Mouse (Mus musculus) bone marrow macrophage, adult 2 months (primary cell): ENCODE results near the gene Taf3.

Experiments
- CTCF ChIP-seq: IDR thresholded peaks from 2 replicates; pipeline ENCODE4 v1.5.1; 2012; ENCODE audit warnings: low read depth, mild to moderate bottlenecking, low read length, moderate library complexity
- POLR2A ChIP-seq: IDR thresholded peaks from 2 replicates; pipeline ENCODE4 v1.6.1; 2012; ENCODE audit warnings: mild to moderate bottlenecking, low read depth, low read length, borderline replicate concordance

DNA sequence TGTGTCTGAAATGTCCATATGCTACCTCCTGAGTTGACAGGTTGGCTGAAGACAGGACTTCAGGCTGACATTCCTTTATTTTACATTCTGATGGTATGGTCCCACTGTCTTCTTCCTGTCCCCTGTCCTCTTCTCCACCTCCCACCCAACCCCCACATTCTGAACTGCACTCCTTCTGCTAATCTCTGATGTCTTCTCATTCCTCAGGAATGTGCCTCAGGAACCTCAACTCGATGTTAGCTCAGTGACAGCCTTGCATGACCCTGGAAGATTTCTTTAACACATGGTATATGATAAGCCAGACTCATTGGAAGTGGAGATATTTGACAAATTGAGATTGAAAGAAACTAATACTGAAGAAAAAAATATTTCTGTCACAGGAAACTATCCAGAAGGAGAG lies 81.8 kb downstream of the Taf3 start:
- TF ChIP-seq CTCF (no peak), POLR2A (no peak)
